Mouse (Mus musculus) heart, postnatal 4 days (tissue): ENCODE results near the gene Npm1. TPM values are rescaled to one million over a fixed set of nuclear protein-coding genes. Genes with fewer than 3 reads are reported as not detected.

Experiments
- DNase-seq: peaks from one replicate; pipeline ENCODE4 v3.0.0; 2021
- total RNA-seq, 2 experiments: library from RNA; stranded (reverse); gene quantifications; 2 replicates each; pipeline ENCODE4 v1.2.3; 2021

Npm1 gene
- total RNA-seq, 2 experiments from 2014 or later: 272 to 297 TPM

- no peak for DNase-seq
Observed at GRCm38 (mm10) chr11:33145201-33146142, 17.5 kb downstream of the Npm1 start.

DNA sequence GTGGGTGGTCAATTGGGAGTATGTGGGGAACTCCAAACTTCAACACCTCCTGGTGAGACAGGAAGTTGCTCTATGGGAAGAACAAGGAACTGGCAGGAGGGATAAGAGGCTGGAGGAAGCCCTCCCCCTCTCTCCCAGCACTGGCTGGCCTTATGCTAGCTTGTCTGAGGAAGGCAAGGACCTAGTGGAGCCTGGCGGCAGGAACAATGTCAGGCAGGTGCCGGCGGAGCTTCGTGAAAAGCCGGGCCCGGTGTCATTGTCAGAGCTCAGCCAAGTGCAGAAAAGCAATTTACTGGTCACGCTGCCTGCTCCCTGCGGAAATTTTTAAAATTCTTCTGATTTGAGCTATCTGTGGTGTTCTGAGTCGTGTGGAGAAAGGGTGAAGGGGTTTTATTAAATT is 19.1 kb downstream of the Npm1 start:
- no peak for DNase-seq

- peak; percentile 72 for DNase-seq
Observed at GRCm38 (mm10) chr11:33142801-33143200, 20.2 kb downstream of the Npm1 start.

DNA sequence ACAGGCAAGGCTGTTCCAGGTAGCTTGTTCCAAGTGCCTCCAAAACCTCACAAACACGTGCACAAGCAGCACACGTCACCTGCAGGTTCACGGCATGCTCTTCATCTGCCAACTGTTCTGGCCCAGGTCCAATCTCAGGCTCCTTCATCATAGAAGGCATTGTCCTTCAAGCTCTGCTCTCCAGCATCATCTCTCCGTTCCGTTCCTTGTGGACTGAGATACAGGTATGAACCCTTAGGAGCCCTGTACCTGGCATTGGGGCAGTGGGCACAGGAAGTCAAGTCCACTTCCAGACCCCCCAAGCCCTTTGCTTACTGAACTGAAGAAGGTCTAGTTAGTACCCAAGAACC is 22.9 kb downstream of the Npm1 start:
- no peak for DNase-seq

DNA sequence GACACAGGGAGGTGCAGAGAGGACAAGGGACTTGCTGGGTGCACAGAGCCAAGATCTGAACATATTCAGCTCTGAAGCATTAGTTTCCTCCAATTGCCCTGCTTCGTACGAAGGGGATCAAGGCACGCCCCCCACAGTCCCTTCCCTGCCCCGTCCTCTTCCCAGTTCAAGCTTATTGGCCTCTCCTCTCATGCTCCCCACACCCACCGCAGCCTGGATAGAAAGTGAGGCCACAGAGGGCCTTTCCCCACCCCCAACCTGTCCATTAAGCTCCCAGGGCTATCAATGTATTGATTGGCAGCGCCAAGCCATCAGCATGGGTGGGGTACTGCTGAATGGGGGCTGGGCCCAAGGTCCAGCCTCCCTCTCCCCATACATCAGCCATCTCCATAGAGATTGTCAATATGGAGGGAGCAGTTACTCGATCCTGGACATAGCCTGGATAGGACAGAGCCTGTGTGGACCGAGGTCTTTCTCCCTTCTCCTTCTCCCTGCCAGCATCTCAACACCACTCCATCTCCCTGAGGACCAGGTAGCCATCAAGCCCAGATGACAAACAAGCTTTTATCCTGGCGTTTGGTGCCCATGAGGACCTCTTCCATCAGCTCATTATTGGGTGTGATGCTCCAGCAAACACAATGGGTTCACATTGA is 23.4 kb downstream of the Npm1 start:
- DNase-seq: no peak

DNA sequence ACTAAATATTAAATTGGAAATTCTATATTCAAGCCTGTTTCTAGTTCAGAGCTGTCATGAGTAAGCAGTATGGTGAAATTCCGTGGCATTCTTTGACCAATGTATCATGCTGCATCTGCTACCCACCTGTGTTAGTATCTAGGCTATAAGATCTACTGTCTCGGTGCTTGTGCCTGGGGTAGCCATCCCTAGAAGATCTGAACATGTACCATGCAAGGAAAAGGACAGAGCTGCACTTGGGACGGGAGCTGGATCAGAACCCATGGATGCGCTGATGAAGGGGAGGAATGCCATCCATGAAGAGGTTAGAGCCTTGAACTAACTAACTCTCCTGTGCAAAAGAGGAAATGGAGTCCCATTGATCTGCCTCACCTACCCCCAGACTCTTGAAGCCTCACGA is 24.3 kb downstream of the Npm1 start:
- no peak for DNase-seq

DNA sequence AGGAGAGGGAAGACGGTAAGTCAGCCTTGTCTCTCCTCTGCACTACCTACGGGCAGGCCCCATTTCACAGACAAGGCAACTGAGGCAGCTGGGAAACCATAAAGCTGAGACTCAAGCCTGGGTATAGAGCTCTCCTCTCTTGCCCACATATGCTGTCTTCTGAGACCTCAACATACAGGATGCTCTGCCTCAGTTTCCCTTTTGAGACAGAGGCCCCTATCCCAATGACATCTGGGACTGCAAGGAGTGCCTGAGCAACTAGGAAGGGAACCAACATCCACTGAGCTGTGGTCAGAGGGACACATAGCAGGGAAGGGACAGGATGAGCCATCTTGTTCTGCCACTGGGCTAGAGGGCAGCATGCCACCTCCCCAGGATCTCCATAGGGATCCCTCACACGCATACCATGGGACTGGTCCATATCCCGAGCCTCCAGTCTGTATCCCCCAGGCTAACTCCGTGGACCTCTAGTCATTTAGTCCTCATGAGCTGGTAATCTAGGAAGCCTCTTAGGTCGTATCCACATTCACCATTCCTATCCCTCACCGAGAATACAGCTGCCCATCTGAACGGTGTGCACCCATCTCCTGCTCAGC is 28.5 kb downstream of the Npm1 start:
- DNase-seq: no peak

DNA sequence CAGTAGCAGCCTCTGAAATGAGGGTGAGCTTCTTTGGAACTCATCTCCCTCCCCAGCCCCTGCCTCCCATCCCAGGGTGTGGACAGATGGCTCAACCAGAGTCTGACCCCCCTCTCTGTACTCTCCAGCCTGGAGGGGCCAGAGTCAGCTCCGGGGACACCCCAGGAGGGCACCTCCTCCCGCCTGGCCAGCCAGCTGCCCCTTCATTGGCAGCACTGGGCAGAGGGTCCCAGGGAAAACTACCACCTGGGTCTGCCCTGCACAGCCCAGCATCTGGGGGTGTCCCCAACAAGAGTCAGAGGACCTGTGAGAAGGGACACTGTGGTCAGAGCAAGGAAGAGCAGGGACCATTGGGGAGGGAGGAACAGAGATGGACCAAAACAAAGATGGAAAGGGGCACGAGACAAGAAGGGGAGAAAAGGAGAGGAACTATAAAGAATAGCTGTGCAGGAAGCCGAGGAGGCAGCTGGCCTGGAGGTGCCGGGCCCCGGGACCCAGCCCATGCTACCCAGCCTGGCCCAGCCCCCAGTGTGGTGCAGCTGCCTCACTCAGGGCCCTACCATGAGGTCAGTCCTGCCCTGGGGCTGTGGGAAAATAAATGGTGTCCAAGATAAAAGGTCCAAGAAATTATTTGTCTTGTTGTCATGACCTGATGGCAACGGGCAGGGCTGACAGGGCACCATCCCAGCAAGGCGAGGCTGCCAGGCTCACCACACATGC is 30.2 kb downstream of the Npm1 start:
- no peak for DNase-seq

GRCm38 (mm10) chr11:33127058-33127457 is 35.9 kb downstream of the Npm1 start:
- no peak for DNase-seq

- DNase-seq: peak; percentile 43
Observed at GRCm38 (mm10) chr11:33122575-33123268, 40.3 kb downstream of the Npm1 start.

GRCm38 (mm10) chr11:33119556-33119955 is 43.5 kb downstream of the Npm1 start:
- DNase-seq: no peak

DNA sequence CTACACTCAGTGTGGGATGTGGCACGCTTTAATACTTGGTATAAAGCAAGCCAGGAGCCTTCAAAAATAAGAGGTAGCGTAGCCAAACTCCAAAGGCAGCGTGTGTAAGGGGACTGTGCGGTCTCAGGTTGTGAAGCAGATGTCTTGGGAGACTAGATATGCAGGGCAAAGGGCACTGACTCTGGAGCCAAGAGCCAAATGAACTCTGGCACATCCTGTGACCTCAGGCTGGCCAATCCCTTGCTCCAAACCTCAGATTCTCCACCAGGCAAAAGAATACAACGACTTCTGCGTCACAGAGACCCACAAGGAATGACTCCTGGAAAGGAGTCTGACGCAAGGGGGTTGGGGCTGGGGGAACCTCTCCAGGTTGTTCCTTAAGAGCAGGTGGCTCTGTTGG is 43.9 kb downstream of the Npm1 start:
- no peak for DNase-seq

DNA sequence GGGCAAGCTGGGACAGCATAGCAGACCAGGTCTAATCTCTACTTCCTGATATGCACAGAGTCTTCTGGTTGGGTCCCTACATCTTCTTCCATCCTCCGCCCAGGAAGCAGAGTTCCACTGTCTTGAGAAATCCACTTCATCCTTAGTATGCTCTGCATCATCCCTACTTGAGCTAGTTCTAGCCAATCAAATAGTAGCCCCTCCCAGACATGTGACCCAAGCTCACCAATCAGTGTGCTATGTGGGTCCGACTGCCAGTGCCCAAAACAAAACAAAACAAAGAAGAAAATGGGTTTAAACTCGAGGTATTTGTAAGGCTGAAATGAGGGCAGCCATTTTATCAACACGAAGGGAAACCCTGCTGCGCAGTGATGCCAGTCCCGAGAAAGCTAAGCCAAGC is 44.5 kb downstream of the Npm1 start:
- DNase-seq: no peak

- DNase-seq: no peak
Observed at GRCm38 (mm10) chr11:33115796-33116195, 47.2 kb downstream of the Npm1 start.

DNA sequence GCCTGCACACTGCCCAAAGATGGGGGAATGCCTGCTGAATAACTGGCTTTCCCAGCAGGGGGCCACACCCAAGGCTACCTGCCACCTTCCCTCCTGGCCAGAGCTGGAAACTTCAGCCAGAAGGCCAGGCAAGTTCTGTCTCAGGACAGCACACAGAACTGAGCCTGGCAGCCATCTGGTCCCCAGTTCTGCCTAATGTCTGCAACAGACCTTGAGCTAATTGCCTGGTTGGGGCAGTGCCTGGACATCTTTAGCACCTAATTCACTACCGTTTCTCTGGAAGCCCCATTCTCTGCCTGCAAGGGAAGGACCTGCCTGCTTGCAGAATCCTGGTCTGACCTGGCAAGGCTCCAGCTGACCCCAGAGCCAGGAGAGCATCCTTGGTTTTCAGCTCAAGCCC is 50.6 kb downstream of the Npm1 start:
- no peak for DNase-seq

- DNase-seq: no peak
Observed at GRCm38 (mm10) chr11:33110111-33110510, 52.9 kb downstream of the Npm1 start.

DNA sequence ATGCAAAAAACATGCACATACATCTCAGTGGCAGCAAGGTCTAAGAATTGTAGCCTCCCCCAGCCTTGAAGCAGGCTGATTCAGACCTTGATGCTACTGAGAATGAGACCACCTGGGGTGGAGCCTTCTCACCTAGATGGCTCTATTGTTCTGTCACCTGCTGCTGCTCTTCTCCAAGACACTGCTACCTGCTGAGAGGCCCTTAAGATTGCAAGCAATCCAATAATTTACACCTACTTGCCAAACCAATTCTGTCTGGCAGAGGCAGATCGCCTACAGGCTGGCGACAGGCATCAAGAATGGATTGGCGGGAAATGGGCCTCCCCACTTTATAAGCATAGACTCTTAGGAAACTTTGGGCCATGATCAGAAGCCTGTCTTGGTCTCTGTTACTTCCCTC is 55.5 kb downstream of the Npm1 start:
- no peak for DNase-seq

GRCm38 (mm10) chr11:33104911-33105316 is 58.1 kb downstream of the Npm1 start:
- peak; percentile 41 for DNase-seq

GRCm38 (mm10) chr11:33103291-33103943 is 59.6 kb downstream of the Npm1 start:
- no peak for DNase-seq
